Mouse (Mus musculus): Measurements from ENCODE around the gene Acoxl.

DNA sequence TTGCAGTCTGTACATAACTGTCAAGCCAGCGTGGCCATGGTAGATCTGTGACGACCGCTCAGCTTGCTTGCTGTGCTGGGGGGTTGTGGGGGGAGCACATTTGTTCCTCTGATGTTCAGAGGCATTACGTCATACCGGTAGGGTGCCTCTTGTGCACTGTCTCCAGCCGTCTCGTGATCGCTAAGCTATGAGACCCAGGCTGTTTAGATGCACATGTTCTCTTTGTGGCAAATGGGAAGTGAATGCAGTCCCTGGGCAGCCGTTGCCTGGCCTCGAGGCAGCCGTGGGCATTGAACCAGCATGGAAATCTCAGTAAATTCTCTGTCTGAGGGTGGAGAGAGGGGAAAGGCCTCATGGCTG, 314.9 kb downstream of the Acoxl start:
- no peak for TF ChIP-seq POLR2A (IDR thresholded peaks at IDR 0.05; ENCODE audit: low read depth, low read length)
- TF ChIP-seq CTCF (IDR thresholded peaks at IDR 0.05; ENCODE audit: borderline replicate concordance, insufficient read depth, low read length): no peak
